Mouse (Mus musculus) forebrain, embryonic 16.5 days (tissue): Measurements from ENCODE around the gene Chrdl2. TPM values are rescaled to one million over a fixed set of nuclear protein-coding genes. Genes with fewer than 3 reads are reported as not detected.
"Not testable (repeated sequence)": the region's sequence is repeated elsewhere in the genome, so short reads cannot be mapped to it uniquely, and the experiment has no call there.

Experiments used
- ATAC-seq: fragments of 200-750 bp; cut with Nextera tagmentation; 2 replicates; pipeline ENCODE4 v1.8.0; 2017; ENCODE audit warnings: mild to moderate bottlenecking, moderate library complexity
- H3K27ac ChIP-seq: fragments of 300-500 bp; sonication (generic); 2 replicates; pipeline ENCODE4 v1.5.1; 2014; ENCODE audit warnings: low read length, control low read depth
- H3K27me3 ChIP-seq: fragments of 300-500 bp; sonication (generic); replicated peaks from 2 replicates; pipeline ENCODE4 v1.6.1; 2014; ENCODE audit warnings: low read length; ENCODE audit not compliant: control insufficient read depth, insufficient read depth
- H3K36me3 ChIP-seq: fragments of 300-500 bp; sonication (generic); 2 replicates; pipeline ENCODE4 v1.6.1; 2014; ENCODE audit not compliant: control insufficient read depth, insufficient read depth
- H3K4me1 ChIP-seq: fragments of 300-500 bp; sonication (generic); replicated peaks from 2 replicates; pipeline ENCODE4 v1.6.1; 2014; ENCODE audit warnings: low read length; ENCODE audit not compliant: control insufficient read depth, insufficient read depth
- H3K4me2 ChIP-seq: fragments of 300-500 bp; sonication (generic); 2 replicates; pipeline ENCODE4 v1.6.1; 2014; ENCODE audit warnings: mild to moderate bottlenecking, low read length, control low read depth
- H3K4me3 ChIP-seq: fragments of 300-500 bp; sonication (generic); replicated peaks from 2 replicates; pipeline ENCODE4 v1.5.1; 2014; ENCODE audit warnings: mild to moderate bottlenecking, low read length, control low read depth
- H3K9ac ChIP-seq: fragments of 300-500 bp; sonication (generic); replicated peaks from 2 replicates; pipeline ENCODE4 v1.6.1; 2014; ENCODE audit warnings: low read depth, low read length, control low read depth
- H3K9me3 ChIP-seq: fragments of 300-500 bp; sonication (generic); 2 replicates; pipeline ENCODE4 v1.6.1; 2016; ENCODE audit warnings: low read length; ENCODE audit not compliant: control insufficient read depth
- WGBS: fragments of 180-500 bp; shearing (Covaris S2); extraction: QIAGEN DNeasy Blood & Tissue Kit; methylation state at CpG from one replicate; pipeline ENCODE4 v1.1.7; 2014; 5-methylcytosine and 5-hydroxymethylcytosine counted together
- polyA plus RNA-seq: library from polyadenylated mRNA; unstranded; fragments of >200 nt; fragmentation: Nextera tagmentation; extraction: Ambion mirVana; gene quantifications from 2 replicates; pipeline ENCODE4 v1.2.1, GENCODE M21; 2015

Gene Chrdl2
- polyA plus RNA-seq, result 0.16 and 0.30 TPM in 2 replicates

- H3K4me1 ChIP-seq, result peaks cover 6% of the 10 kb centered on the region; the same call in 1 of the 2 replicates
- H3K27ac ChIP-seq, result no peak within 1 kb of the TSS
- H3K4me2 ChIP-seq, result peak within 1 kb of the TSS; percentile 77
- H3K4me3 ChIP-seq, result peak within 1 kb of the TSS; percentile 51
- no peaks in the 10 kb centered on the region for H3K9me3 ChIP-seq
- peak within 1 kb of the TSS; percentile 52 for H3K9ac ChIP-seq
- H3K27me3 ChIP-seq, result peaks cover 44% of the 10 kb centered on the region
- no peaks in the 10 kb centered on the region for H3K36me3 ChIP-seq
- ATAC-seq, result peak; percentile 94
- under 1% methylated on average over 44 of the region's 44 CpGs for WGBS
Observed at GRCm38 (mm10) chr7:100005790-100006189, at the start of gene Chrdl2. TSS of gene Chrdl2 (plus strand) at chr7:100006172.

DNA sequence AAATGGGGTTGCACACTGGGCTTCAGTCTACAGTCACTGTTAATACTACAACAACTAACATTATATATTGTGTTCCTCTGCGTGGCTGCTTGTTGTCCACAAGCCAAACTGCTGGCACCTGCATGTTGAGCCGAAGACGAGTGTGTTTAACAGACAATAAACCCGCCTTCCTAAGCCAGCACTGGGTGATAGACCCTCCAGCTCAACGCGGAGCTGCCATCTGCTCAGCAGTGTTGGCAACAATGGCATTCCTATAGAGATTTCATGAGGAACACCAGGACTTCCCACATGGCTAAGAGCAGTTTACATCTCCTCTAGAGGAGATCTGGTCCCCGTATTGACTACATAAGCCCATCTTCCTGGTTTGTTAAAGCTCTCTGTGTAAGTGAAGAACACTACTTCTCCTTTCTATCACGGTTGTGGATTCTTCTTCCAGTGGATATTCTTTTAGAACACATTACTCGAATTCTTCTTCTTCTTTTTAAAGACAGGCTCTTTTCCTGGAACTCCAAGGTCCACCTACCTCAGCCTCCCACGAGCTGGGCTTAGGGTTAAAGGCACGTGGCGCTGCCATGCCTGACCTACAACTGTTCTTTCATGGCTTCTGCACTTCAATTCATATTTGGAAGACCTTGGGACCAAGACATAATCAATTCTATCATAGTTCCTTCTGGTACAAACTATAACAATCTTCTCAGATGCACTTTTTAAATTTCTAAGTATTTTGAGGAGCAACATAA lies 48.6 kb upstream of the Chrdl2 start:
- H3K36me3 ChIP-seq, result no peaks in the 10 kb centered on the region
- H3K4me1 ChIP-seq, result peaks cover 6% of the 10 kb centered on the region
- peak; percentile 47; the same call in 1 of the 2 replicates for ATAC-seq
- no peaks in the 10 kb centered on the region for H3K9me3 ChIP-seq
- WGBS, result 69% methylated on average over 12 of the region's 12 CpGs
- H3K4me2 ChIP-seq, result no peak overlapping the region
- H3K27me3 ChIP-seq, result no peaks in the 10 kb centered on the region
- no peak overlapping the region for H3K9ac ChIP-seq
- H3K4me3 ChIP-seq, result no peak overlapping the region
- H3K27ac ChIP-seq, result no peak overlapping the region

- H3K4me3 ChIP-seq, H3K36me3 ChIP-seq, H3K27me3 ChIP-seq, H3K27ac ChIP-seq, H3K4me2 ChIP-seq, H3K9me3 ChIP-seq, ATAC-seq, H3K9ac ChIP-seq: not testable (repeated sequence)
- 87% methylated on average over 2 of the region's 2 CpGs for WGBS
- peaks cover 29% of the 10 kb centered on the region for H3K4me1 ChIP-seq
Observed at GRCm38 (mm10) chr7:99960571-99960970, 45.4 kb upstream of the Chrdl2 start.

DNA sequence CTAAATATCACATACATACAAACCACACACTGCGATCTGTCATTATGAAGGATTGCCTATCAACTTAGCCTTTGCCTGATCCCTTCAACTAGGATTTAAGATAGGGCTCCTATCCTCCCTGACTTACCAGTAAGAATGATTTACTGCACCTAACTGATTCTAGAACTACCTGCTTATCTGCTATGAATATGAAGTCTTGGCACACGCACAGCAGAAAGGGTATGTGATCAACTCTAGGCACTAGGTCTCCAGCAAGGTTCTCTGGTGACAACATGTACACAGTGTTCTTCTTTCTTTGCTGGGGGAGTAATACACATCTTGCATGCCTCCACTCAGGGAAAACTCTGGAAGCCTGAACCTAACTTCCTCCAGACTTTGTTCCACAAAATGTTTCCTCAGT lies 44.5 kb upstream of the Chrdl2 start:
- WGBS, result 95% methylated on average over 2 of the region's 2 CpGs
- no peak for ATAC-seq
- no peaks in the 10 kb centered on the region for H3K36me3 ChIP-seq

GRCm38 (mm10) chr7:99962536-99963236 lies 43.3 kb upstream of the Chrdl2 start:
- H3K36me3 ChIP-seq, result no peaks in the 10 kb centered on the region
- peaks cover 34% of the 10 kb centered on the region for H3K4me1 ChIP-seq
- H3K4me2 ChIP-seq, result no peak overlapping the region
- H3K9me3 ChIP-seq, result no peaks in the 10 kb centered on the region
- H3K4me3 ChIP-seq, result no peak overlapping the region
- WGBS, result 66% methylated on average over 8 of the region's 8 CpGs
- H3K27me3 ChIP-seq, result no peaks in the 10 kb centered on the region
- H3K9ac ChIP-seq, result no peak overlapping the region
- no peak overlapping the region for H3K27ac ChIP-seq
- no peak for ATAC-seq

More for the DNA sequence above, 44.5 kb upstream of the Chrdl2 start:
- H3K4me3 ChIP-seq, result no peak overlapping the region
- H3K4me2 ChIP-seq, result no peak overlapping the region
- no peak overlapping the region for H3K27ac ChIP-seq
- no peaks in the 10 kb centered on the region for H3K27me3 ChIP-seq
- H3K4me1 ChIP-seq, result peaks cover 37% of the 10 kb centered on the region
- H3K9me3 ChIP-seq, result no peaks in the 10 kb centered on the region
- H3K9ac ChIP-seq, result no peak overlapping the region

GRCm38 (mm10) chr7:99963237-99963860 lies 42.6 kb upstream of the Chrdl2 start:
- H3K9me3 ChIP-seq, result no peaks in the 10 kb centered on the region
- H3K4me3 ChIP-seq, result no peak overlapping the region
- H3K4me1 ChIP-seq, result peaks cover 36% of the 10 kb centered on the region
- no peaks in the 10 kb centered on the region for H3K36me3 ChIP-seq
- no peak for ATAC-seq
- H3K27me3 ChIP-seq, result no peaks in the 10 kb centered on the region
- no peak overlapping the region for H3K4me2 ChIP-seq
- no peak overlapping the region for H3K27ac ChIP-seq
- 74% methylated on average over 3 of the region's 3 CpGs for WGBS
- no peak overlapping the region for H3K9ac ChIP-seq

- peak overlapping the region; percentile 37 for H3K4me2 ChIP-seq
- no peaks in the 10 kb centered on the region for H3K9me3 ChIP-seq
- no peaks in the 10 kb centered on the region for H3K27me3 ChIP-seq
- ATAC-seq, result peak; percentile 73
- H3K9ac ChIP-seq, result peak overlapping the region; percentile 57
- H3K4me1 ChIP-seq, result peaks cover 46% of the 10 kb centered on the region
- peak overlapping the region; percentile 14 for H3K4me3 ChIP-seq
- H3K27ac ChIP-seq, result peak overlapping the region; percentile 93
- H3K36me3 ChIP-seq, result no peaks in the 10 kb centered on the region
- WGBS, result 32% methylated on average over 9 of the region's 9 CpGs
Observed at GRCm38 (mm10) chr7:99965020-99965841, 40.7 kb upstream of the Chrdl2 start.

- WGBS, result 35% methylated on average over 9 of the region's 9 CpGs
Observed at GRCm38 (mm10) chr7:99966011-99966721, 39.8 kb upstream of the Chrdl2 start.

More at GRCm38 (mm10) chr7:99966011-99966721, 39.8 kb upstream of the Chrdl2 start:
- Histone ChIP-seq H3K27ac (peak overlapping the region; percentile 93), H3K4me3 (no peak overlapping the region), H3K9me3 (no peaks in the 10 kb centered on the region), H3K4me1 (peaks cover 46% of the 10 kb centered on the region), H3K36me3 (no peaks in the 10 kb centered on the region), H3K9ac (0 out of 2 replicates have a peak overlapping the region, but pooled peaks have one; percentile 1), H3K4me2 (no peak overlapping the region), H3K27me3 (no peaks in the 10 kb centered on the region)
- ATAC-seq, result peak; percentile 64
